In genomic region chr2:79136619-79137458, GRCm38 (mm10) we compare ENCODE assay signal across 17 mouse cellular contexts.
DNase-seq lines count a peak whose midpoint lies in the region; ATAC-seq and TF ChIP-seq lines count a peak whose summit lies in the region.
"Had no signal": no experiment of that assay in that cellular context is flagged by ENCODE, and none has a peak within 500 bp of the region (broad histone marks: within the 10 kb centered on the region; RNA-seq: fewer than 3 reads in every experiment).

No protein-coding gene starts in this region.

- H3K4me3 ChIP-seq in midbrain, embryonic 11.5 days (ENCODE audit: low read depth, low read length), result no peak overlapping the region
- H3K4me3 ChIP-seq in midbrain, postnatal 0 days (ENCODE audit: low read depth, low read length), result no peak overlapping the region
- H3K4me3 ChIP-seq in CH12.LX (replicated peaks in 1 of 3; ENCODE audit: low read depth in 2 of 3, low read length in 2 of 3, poor library complexity in 1 of 3), result peak overlapping the region in 2 of 3 experiments; percentile 0 to 6
- H3K4me3 ChIP-seq in lung, adult 2 months (replicated peaks; ENCODE audit: extremely low read depth, low read depth, low read length), result no peak overlapping the region

- dilution Hi-C loops in CH12.LX (cut with MboI; ENCODE audit: extremely low pct_ligation_motif_present, extremely low pct_unique_long_range_greater_than_20kb, low sequenced_read_pairs), result no loop called here

- no peak overlapping the region for H3K4me2 ChIP-seq in midbrain, embryonic 11.5 days
- no peak overlapping the region for H3K4me2 ChIP-seq in midbrain, postnatal 0 days (ENCODE audit: low read depth, low read length, poor library complexity, severe bottlenecking)
- peak overlapping the region; percentile 98 for H3K4me2 ChIP-seq in CH12.LX (ENCODE audit: insufficient read depth, low read depth, poor library complexity, severe bottlenecking)

- TF ChIP-seq POLR2A in CH12.LX (IDR thresholded peaks at IDR 0.05; ENCODE audit: low read depth, low read length), result peak; percentile 49; the same call in 1 of the 2 replicates
- no peak for TF ChIP-seq POLR2A in lung, adult 2 months (IDR thresholded peaks at IDR 0.05; ENCODE audit: borderline replicate concordance, extremely low read depth, low read depth, low read length)

- H3K9me3 ChIP-seq in midbrain, embryonic 11.5 days (ENCODE audit: control insufficient read depth, low read length), result no peaks in the 10 kb centered on the region
- no peaks in the 10 kb centered on the region for H3K9me3 ChIP-seq in midbrain, postnatal 0 days (ENCODE audit: low read length)
- no peaks in the 10 kb centered on the region for H3K9me3 ChIP-seq in CH12.LX (replicated peaks; ENCODE audit: low read length)
- H3K9me3 ChIP-seq: G1E had no signal

- in situ Hi-C loops in CH12.LX (cut with MboI; ENCODE audit: low pct_ligation_motif_present, low pct_unique_long_range_greater_than_20kb, low sequenced_read_pairs), result loop anchor here (5.0 to 10.0 kb wide), 2 partner anchors 120 to 162 kb away; partner anchors contain the start of gene Itga4

- H3K27ac ChIP-seq in midbrain, embryonic 11.5 days (ENCODE audit: low read depth, low read length), result no peak overlapping the region
- H3K27ac ChIP-seq in midbrain, postnatal 0 days (ENCODE audit: low read depth, low read length), result no peak overlapping the region
- H3K27ac ChIP-seq in CH12.LX (ENCODE audit: insufficient read depth, low read depth), result peak overlapping the region; percentile 94

- no peak for ATAC-seq in midbrain, embryonic 11.5 days (ENCODE audit: low FRiP score)
- no peak for ATAC-seq in midbrain, postnatal 0 days (ENCODE audit: low FRiP score)
- ATAC-seq: Patski had no signal

- H3K79me2 ChIP-seq in CH12.LX (replicated peaks; ENCODE audit: control insufficient read depth, extremely low read depth, insufficient read depth, poor library complexity, severe bottlenecking), result peaks cover 5% of the 10 kb centered on the region

- H3K36me3 ChIP-seq in midbrain, embryonic 11.5 days (ENCODE audit: control insufficient read depth, insufficient read depth, low read length), result no peaks in the 10 kb centered on the region
- no peaks in the 10 kb centered on the region for H3K36me3 ChIP-seq in midbrain, postnatal 0 days (ENCODE audit: insufficient read depth, low read length)
- no peaks in the 10 kb centered on the region for H3K36me3 ChIP-seq in CH12.LX (replicated peaks in 1 of 2; ENCODE audit: control insufficient read depth in 1 of 2, insufficient read depth in 1 of 2, low read length in 1 of 2)
- H3K36me3 ChIP-seq: G1E had no signal

- H3K27me3 ChIP-seq in midbrain, embryonic 11.5 days (ENCODE audit: control insufficient read depth, insufficient read depth, low read length), result no peaks in the 10 kb centered on the region
- H3K27me3 ChIP-seq in midbrain, postnatal 0 days (ENCODE audit: insufficient read depth, low read length), result no peaks in the 10 kb centered on the region
- no peaks in the 10 kb centered on the region for H3K27me3 ChIP-seq in CH12.LX (replicated peaks)

- no peak for TF ChIP-seq CTCF in midbrain, postnatal 0 days (IDR thresholded peaks at IDR 0.05)
- no peak for TF ChIP-seq CTCF in CH12.LX (conservative IDR thresholded peaks at IDR 0.05 in 1 of 2, IDR thresholded peaks at IDR 0.05 in 1 of 2; ENCODE audit: low read depth in 2 of 2, low read length in 2 of 2)
- no peak for TF ChIP-seq CTCF in lung, adult 2 months (IDR thresholded peaks at IDR 0.05; ENCODE audit: insufficient read depth, low read length)

- peak; percentile 81 for TF ChIP-seq EP300 in CH12.LX (IDR thresholded peaks at IDR 0.05; ENCODE audit: low read length)

- WGBS in midbrain, embryonic 11.5 days, result 81% methylated on average over 12 of the region's 12 CpGs
- WGBS in midbrain, postnatal 0 days, result 85% methylated on average over 12 of the region's 12 CpGs
- 85% methylated on average over 12 of the region's 12 CpGs for WGBS in lung, adult 2 months

- H3K9ac ChIP-seq in midbrain, embryonic 11.5 days (ENCODE audit: low read length), result no peak overlapping the region
- no peak overlapping the region for H3K9ac ChIP-seq in midbrain, postnatal 0 days (replicated peaks; ENCODE audit: low read length, poor library complexity, severe bottlenecking)
- H3K9ac ChIP-seq in CH12.LX (ENCODE audit: insufficient read depth, low read depth), result peak overlapping the region; percentile 97

- no peak; the same call in 1 of the 2 replicates for TF ChIP-seq RAD21 in CH12.LX (IDR thresholded peaks at IDR 0.05; ENCODE audit: low read depth, low read length)

- peak; percentile 70 for DNase-seq in midbrain, embryonic 11.5 days (ENCODE audit: low spot score, missing footprints)
- no peak for DNase-seq in midbrain, postnatal 0 days (ENCODE audit: low spot score)
- DNase-seq in CH12.LX (ENCODE audit: extremely low read depth), result peak; percentile 71
- DNase-seq in lung, adult 2 months, result no peak
- DNase-seq: adrenal gland, adult 2 months; adrenal gland, adult 8-10 months; adrenal gland, postnatal 10 days; adrenal gland, postnatal 14 days; adrenal gland, postnatal 25 days; adrenal gland, postnatal 36 days; B cell, adult 2 months; cerebellum, adult 11 months; cerebellum, adult 11-12 months; cerebellum, adult 18-20 months; cerebellum, adult 2 months had no signal

- H3K4me1 ChIP-seq in midbrain, embryonic 11.5 days (ENCODE audit: control insufficient read depth, insufficient read depth, low read length), result no peaks in the 10 kb centered on the region
- no peaks in the 10 kb centered on the region for H3K4me1 ChIP-seq in midbrain, postnatal 0 days (ENCODE audit: insufficient read depth, low read length)
- H3K4me1 ChIP-seq in CH12.LX (ENCODE audit: control insufficient read depth in 1 of 2, insufficient read depth in 2 of 2), result peaks cover 12 to 62% of the 10 kb centered on the region in 2 experiments
- H3K4me1 ChIP-seq in lung, adult 2 months (ENCODE audit: control insufficient read depth, insufficient read depth, low read length), result no peaks in the 10 kb centered on the region; the same call in 1 of the 2 replicates

TF ChIP-seq in CH12.LX, 34 proteins besides CTCF, POLR2A, EP300 and RAD21:
- TF ChIP-seq IRF4 (IDR thresholded peaks at IDR 0.05; ENCODE audit: low read depth, low read length) (peak; percentile 89; the same call in 1 of the 2 replicates), ZNF384 (IDR thresholded peaks at IDR 0.05; ENCODE audit: low read depth, low read length) (no peak; the same call in 1 of the 2 replicates), JUND (conservative IDR thresholded peaks at IDR 0.05; ENCODE audit: low read depth, low read length) (peak; percentile 61; the same call in 1 of the 2 replicates), BHLHE40 (IDR thresholded peaks at IDR 0.05; ENCODE audit: low read depth, low read length) (peak; percentile 66), MAZ (IDR thresholded peaks at IDR 0.05; ENCODE audit: low read depth, low read length) (peak; percentile 58), TCF12 (IDR thresholded peaks at IDR 0.05; ENCODE audit: low read depth, low read length) (peak; percentile 78), CHD1 (IDR thresholded peaks at IDR 0.05; ENCODE audit: low read depth, low read length) (peak; percentile 26; the same call in 1 of the 2 replicates), CHD2 (IDR thresholded peaks at IDR 0.05; ENCODE audit: low read length) (peak; percentile 50; the same call in 1 of the 2 replicates), TBP (conservative IDR thresholded peaks at IDR 0.05; ENCODE audit: low read depth, low read length) (0 out of 2 replicates have a peak, but pooled peaks have one; percentile 31), MEF2A (IDR thresholded peaks at IDR 0.05; ENCODE audit: borderline replicate concordance, low read depth, low read length) (peak; percentile 33; the same call in 1 of the 2 replicates), ETS1 (conservative IDR thresholded peaks at IDR 0.05; ENCODE audit: low read depth, low read length) (peak; percentile 67), SIN3A (IDR thresholded peaks at IDR 0.05; ENCODE audit: low read length) (0 out of 2 replicates have a peak, but pooled peaks have one; percentile 32), MYC (IDR thresholded peaks at IDR 0.05; ENCODE audit: low read depth, low read length) (peak; percentile 87), GABPA (IDR thresholded peaks at IDR 0.05; ENCODE audit: insufficient replicate concordance, low read depth, low read length) (no peak), MAX (IDR thresholded peaks at IDR 0.05; ENCODE audit: low read length) (peak; percentile 83), SMC3 (IDR thresholded peaks at IDR 0.05; ENCODE audit: low read depth, low read length) (no peak), MAFK (IDR thresholded peaks at IDR 0.05; ENCODE audit: insufficient replicate concordance, low read length) (0 out of 2 replicates have a peak, but pooled peaks have one; percentile 3), MXI1 (IDR thresholded peaks at IDR 0.05; ENCODE audit: low read depth, low read length) (peak; percentile 71), NRF1 (IDR thresholded peaks at IDR 0.05; ENCODE audit: low read depth, low read length) (no peak), JUN (IDR thresholded peaks at IDR 0.05; ENCODE audit: insufficient read depth, low read depth, low read length) (peak; percentile 39)

Comparison
In these comparisons a context has a peak if more than half of its experiments do, and no peak if none do; other contexts are left out.
1. DNase-seq: peak in midbrain, embryonic 11.5 days (single experiment) and CH12.LX (single experiment); none in midbrain, postnatal 0 days (single experiment) and lung, adult 2 months (single experiment).
2. H3K4me3 ChIP-seq: peak in CH12.LX (2 of 3); none in midbrain, embryonic 11.5 days (single experiment), midbrain, postnatal 0 days (single experiment) and lung, adult 2 months (single experiment).